Mouse (Mus musculus) embryonic stem cell, embryonic (primary cell): Measurements from ENCODE around the gene Vipr1.

Source experiments
- CTCF ChIA-PET, 4 experiments: fragments of 300-600 bp in 2 of 4; fragments of 350-600 bp in 2 of 4; sonication (Branson Sonifier 250); formaldehyde crosslinking; loops; one replicate each; lab custom pipeline; 2022; ENCODE audit warnings: inconsistent platforms in 2 of 4; lab: Charles Lee
- POLR2A ChIA-PET, 4 experiments: fragments of 300-600 bp in 2 of 4; fragments of 350-600 bp in 2 of 4; sonication (Branson Sonifier 250); formaldehyde crosslinking; loops; one replicate each; lab custom pipeline; 2022; ENCODE audit warnings: antibody characterized with exemption in 4 of 4, inconsistent platforms in 1 of 4; lab: Charles Lee

The Vipr1 gene

GRCm38 (mm10) chr9:121619441-121619840 is 23.1 kb upstream of the Vipr1 start:
- CTCF ChIA-PET: interaction anchor here in 1 of 4 experiments (0.6 kb wide), 2 partner anchors 65 to 133 kb away, joined by 4 read pairs; no protein-coding TSS in a partner anchor
- POLR2A ChIA-PET: no interaction called here

GRCm38 (mm10) chr9:121623235-121623634 is 19.3 kb upstream of the Vipr1 start:
- POLR2A ChIA-PET: interaction anchor here in 2 of 4 experiments (0.9 to 1.5 kb wide), 2 partner anchors 17 to 22 kb away, joined by 3 read pairs; no protein-coding TSS in a partner anchor
- CTCF ChIA-PET: interaction anchor here in 1 of 4 experiments (1.6 kb wide), 1 partner anchor 19 kb away, joined by 3 read pairs; the partner anchor contains the start of gene Lyzl4

- POLR2A ChIA-PET: interaction anchor here in 1 of 4 experiments (1.5 kb wide), 1 partner anchor 24 kb away, joined by 3 read pairs; no protein-coding TSS in a partner anchor
These were observed 17.6 kb upstream of the Vipr1 start for GRCm38 (mm10) chr9:121624920-121625319.

GRCm38 (mm10) chr9:121630627-121631026 is 11.9 kb upstream of the Vipr1 start:
- ChIA-PET CTCF (no interaction called here), POLR2A (interaction anchor here in 1 of 4 experiments (2.5 kb wide), 1 partner anchor 11 kb away, joined by 8 read pairs; the partner anchor contains the start of genes Lyzl4 and Vipr1)

More at GRCm38 (mm10) chr9:121624920-121625319, 17.6 kb upstream of the Vipr1 start:
- CTCF ChIA-PET: interaction anchor here in 2 of 4 experiments (0.5 to 1.6 kb wide), 2 partner anchors 17 to 31 kb away, joined by 3 read pairs; partner anchors contain the start of gene Lyzl4 (in 1 of the 2)

GRCm38 (mm10) chr9:121631946-121632345 is 10.6 kb upstream of the Vipr1 start:
- POLR2A ChIA-PET: interaction anchor here in 2 of 4 experiments (0.6 to 2.5 kb wide), 4 partner anchors 10 to 16 kb away, joined by 3 to 8 read pairs (median 4); partner anchors contain the start of genes Lyzl4 (in 2 of the 2) and Vipr1 (in 2 of the 2)
- CTCF ChIA-PET: interaction anchor here in 1 of 4 experiments (2.4 kb wide), 1 partner anchor 10 kb away, joined by 8 read pairs; the partner anchor contains the start of genes Lyzl4 and Vipr1

GRCm38 (mm10) chr9:121632891-121633290 is 9.6 kb upstream of the Vipr1 start:
- POLR2A ChIA-PET: interaction anchor here in 2 of 4 experiments (0.6 to 1.4 kb wide), 2 partner anchors 9 to 55 kb away, joined by 3 to 4 read pairs; partner anchors contain the start of genes Lyzl4 (in 1 of the 2) and Vipr1 (in 1 of the 2)

DNA sequence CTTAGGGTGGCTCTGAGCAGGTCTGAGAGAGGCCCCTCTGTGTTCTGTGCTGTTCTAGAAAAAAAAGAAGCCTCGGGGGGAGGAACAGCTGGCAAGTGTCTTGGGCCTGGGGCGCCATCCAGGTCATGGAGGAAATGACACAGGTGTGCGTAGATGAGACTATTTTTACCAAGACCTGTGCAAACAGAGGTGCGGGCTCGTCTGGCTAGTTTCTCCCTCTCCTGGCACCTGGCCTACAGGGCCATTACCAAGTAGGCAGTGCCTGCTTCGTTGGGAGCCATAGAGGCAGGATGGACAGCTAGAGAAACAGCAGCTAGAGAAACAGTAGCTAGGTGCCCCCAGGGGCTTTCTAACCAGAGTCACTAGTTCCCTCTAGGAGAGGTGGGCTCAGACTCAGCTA is 9.2 kb upstream of the Vipr1 start:
- POLR2A ChIA-PET: interaction anchor here in 1 of 4 experiments (0.6 kb wide), 1 partner anchor 54 kb away, joined by 3 read pairs; no protein-coding TSS in a partner anchor
- CTCF ChIA-PET: interaction anchor here in 3 of 4 experiments (1.2 to 2.4 kb wide), 3 partner anchors 9 to 153 kb away, joined by 3 to 8 read pairs (median 3); partner anchors contain the start of genes Lyzl4 (in 2 of the 3) and Vipr1 (in 2 of the 3)

More at GRCm38 (mm10) chr9:121632891-121633290, 9.6 kb upstream of the Vipr1 start:
- CTCF ChIA-PET: interaction anchor here in 1 of 4 experiments (2.4 kb wide), 1 partner anchor 9 kb away, joined by 8 read pairs; the partner anchor contains the start of genes Lyzl4 and Vipr1

DNA sequence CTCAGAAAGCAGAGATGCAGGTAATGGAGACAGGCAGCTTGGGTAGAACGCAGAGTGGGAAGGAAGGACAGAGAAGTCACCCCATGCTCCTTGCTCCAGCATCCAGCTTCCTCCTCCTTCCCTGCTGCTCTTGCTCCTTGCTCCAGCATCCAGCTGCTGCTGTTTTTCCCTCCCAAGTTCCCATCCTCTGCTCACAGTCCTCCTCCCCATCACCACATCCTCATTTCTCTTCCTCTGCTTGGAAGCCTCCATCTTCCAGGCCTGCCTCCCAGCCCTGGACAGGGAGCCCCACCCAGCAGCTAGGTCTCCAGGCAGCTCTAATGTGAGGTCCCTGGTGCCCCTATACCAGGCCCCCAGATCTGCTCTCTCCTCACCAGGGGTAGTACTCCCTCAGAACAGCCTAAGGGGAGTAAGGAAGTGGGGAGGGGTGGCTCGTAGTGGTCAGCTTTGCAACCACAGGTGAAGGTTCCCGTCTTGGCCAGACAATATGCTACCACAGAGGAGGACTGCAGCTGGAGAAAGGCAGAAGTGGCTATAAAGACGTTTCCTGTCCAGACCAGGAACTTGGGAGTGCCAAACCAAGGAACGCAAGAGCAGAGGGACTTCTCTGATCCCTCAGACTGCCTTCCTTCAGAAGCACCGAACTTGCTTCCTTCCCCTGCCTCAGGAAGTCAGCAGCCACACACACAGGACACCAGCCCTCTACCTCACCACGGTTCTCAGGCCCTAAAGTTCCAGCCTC is 6.5 kb upstream of the Vipr1 start:
- ChIA-PET CTCF (no interaction called here), POLR2A (no interaction called here)

DNA sequence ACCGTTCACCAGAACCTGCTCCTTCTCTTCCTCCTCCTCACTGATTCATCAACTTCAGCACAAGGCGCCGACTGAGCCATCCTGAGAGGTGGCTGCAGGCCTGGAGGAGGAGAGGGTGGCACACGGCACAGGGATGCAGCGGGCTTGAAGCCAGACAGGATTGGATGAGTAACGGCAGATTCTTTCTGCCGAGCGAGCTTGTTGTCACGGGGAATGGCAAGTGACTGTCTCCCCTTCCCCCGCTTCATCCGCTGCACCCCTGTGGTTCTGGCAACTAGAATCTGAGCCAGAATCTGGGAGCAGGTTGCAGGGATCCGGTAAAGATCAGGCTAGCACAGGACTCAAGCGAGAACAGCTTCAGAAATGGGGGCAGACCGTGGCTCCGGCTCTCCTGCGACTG is 2.7 kb upstream of the Vipr1 start:
- POLR2A ChIA-PET: interaction anchor here in 2 of 4 experiments (0.9 to 1.3 kb wide), 4 partner anchors 16 to 171 kb away, joined by 3 to 5 read pairs (median 3); no protein-coding TSS in a partner anchor
- CTCF ChIA-PET: interaction anchor here in 1 of 4 experiments (0.6 kb wide), 1 partner anchor 725 kb away, joined by 4 read pairs; no protein-coding TSS in a partner anchor

- POLR2A ChIA-PET: interaction anchor here in 2 of 4 experiments (0.6 to 2.2 kb wide), 24 partner anchors 9 to 516 kb away, joined by 3 to 14 read pairs (median 4); partner anchors contain the start of genes Nktr (in 2 of the 2), Ss18l2 (in 2 of the 2) and Higd1a (in 1 of the 2)
- CTCF ChIA-PET: interaction anchor here (0.6 to 2.8 kb wide), 26 partner anchors 7 to 653 kb away, joined by 3 to 24 read pairs (median 4); partner anchors contain the start of genes Ano10 (in 1 of the 4) and Sec22c (in 1 of the 4)
These were observed 1.1 kb upstream of the Vipr1 start for GRCm38 (mm10) chr9:121641235-121641915.

DNA sequence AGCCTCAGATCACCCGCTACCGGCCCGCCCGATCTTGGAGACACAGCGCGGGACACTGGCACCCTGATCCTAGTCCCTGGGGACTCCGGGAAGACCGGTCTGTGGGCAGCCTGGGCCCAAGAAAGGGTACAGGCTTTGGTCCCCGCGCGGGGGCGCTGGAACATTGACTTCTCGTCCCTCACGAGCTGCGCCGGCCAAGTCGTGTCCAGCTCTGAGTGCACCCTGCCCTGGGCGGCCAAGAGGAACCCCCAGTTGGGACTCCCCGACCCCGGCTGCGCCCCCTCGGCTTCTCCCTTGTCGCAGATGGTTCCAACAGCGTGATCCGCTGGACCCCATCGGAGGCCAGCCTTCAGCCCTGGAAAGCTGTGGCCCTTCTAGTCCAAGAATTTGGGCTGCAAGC is 515 bp upstream of the Vipr1 start, which contains the start of gene Lyzl4:
TSS of gene Lyzl4 (minus strand) at position 96 of the 400 bp plus-strand sequence.
- CTCF ChIA-PET: interaction anchor here (0.6 to 2.8 kb wide), 41 partner anchors 8 to 653 kb away, joined by 3 to 24 read pairs (median 4); partner anchors contain the start of genes Ss18l2 (in 2 of the 4), Ano10 (in 1 of the 4) and Sec22c (in 1 of the 4)
- POLR2A ChIA-PET: interaction anchor here (0.6 to 2.2 kb wide), 35 partner anchors 10 to 476 kb away, joined by 3 to 14 read pairs (median 3); partner anchors contain the start of genes Ss18l2 (in 3 of the 4), Higd1a (in 2 of the 4) and Nktr (in 2 of the 4)

GRCm38 (mm10) chr9:121644855-121645254 is 2.3 kb downstream of the Vipr1 start:
- POLR2A ChIA-PET: interaction anchor here in 1 of 4 experiments (0.7 kb wide), 1 partner anchor 11 kb away, joined by 3 read pairs; no protein-coding TSS in a partner anchor
- CTCF ChIA-PET: interaction anchor here in 1 of 4 experiments (0.7 kb wide), 1 partner anchor 24 kb away, joined by 10 read pairs; no protein-coding TSS in a partner anchor

GRCm38 (mm10) chr9:121647026-121647425 is 4.5 kb downstream of the Vipr1 start:
- ChIA-PET POLR2A (no interaction called here), CTCF (no interaction called here)

- POLR2A ChIA-PET: no interaction called here
- CTCF ChIA-PET: interaction anchor here in 3 of 4 experiments (0.7 to 1.5 kb wide), 4 partner anchors 12 to 17 kb away, joined by 3 to 4 read pairs (median 3); partner anchors contain the start of genes Lyzl4 (in 1 of the 3) and Vipr1 (in 1 of the 3)
These were observed 11.2 kb downstream of the Vipr1 start for GRCm38 (mm10) chr9:121653668-121654067.

GRCm38 (mm10) chr9:121656322-121656721 is 13.8 kb downstream of the Vipr1 start:
- CTCF ChIA-PET: interaction anchor here in 1 of 4 experiments (0.6 kb wide), 1 partner anchor 31 kb away, joined by 3 read pairs; no protein-coding TSS in a partner anchor

DNA sequence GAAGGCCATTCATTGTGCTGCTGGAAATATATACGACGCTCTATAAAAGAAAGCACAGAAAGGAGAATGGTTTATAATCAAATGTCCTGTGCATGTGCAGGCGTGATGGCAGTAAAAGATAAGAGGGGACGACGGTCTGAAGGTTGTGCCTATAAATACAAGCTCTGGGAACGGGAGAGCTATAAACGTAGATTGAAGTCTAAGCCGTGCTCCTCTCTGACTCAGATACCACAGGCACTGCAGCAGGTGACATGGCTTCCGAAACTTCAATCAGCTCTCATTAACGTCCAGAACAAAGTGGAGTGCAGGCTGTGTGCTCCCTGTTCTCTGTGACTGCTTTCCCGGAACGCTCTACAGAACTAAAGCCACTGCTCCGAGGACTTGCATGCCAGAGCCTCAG is 14.6 kb downstream of the Vipr1 start:
- POLR2A ChIA-PET: interaction anchor here in 1 of 4 experiments (1.2 kb wide), 1 partner anchor 14 kb away, joined by 8 read pairs; the partner anchor contains the start of genes Lyzl4 and Vipr1

More at GRCm38 (mm10) chr9:121656322-121656721, 13.8 kb downstream of the Vipr1 start:
- POLR2A ChIA-PET: interaction anchor here in 1 of 4 experiments (0.6 kb wide), 2 partner anchors 11 to 14 kb away, joined by 3 read pairs; partner anchors contain the start of gene Vipr1

More for the DNA sequence above, 14.6 kb downstream of the Vipr1 start:
- CTCF ChIA-PET: interaction anchor here in 1 of 4 experiments (0.8 kb wide), 1 partner anchor 15 kb away, joined by 4 read pairs; the partner anchor contains the start of gene Lyzl4
